Mouse (Mus musculus): Measurements from ENCODE around the gene Pvr. TPM values are rescaled to one million over a fixed set of nuclear protein-coding genes. Genes with fewer than 3 reads are reported as not detected.

The Pvr gene
- polyA plus RNA-seq, 1 experiment from 2014 or later, result 19.0 TPM

- Histone ChIP-seq H3K27ac (ENCODE audit: low read length) (no peak overlapping the region), H3K36me3 (ENCODE audit: control insufficient read depth, insufficient read depth) (no peaks in the 10 kb centered on the region), H3K4me2 (ENCODE audit: low read depth, low read length) (no peak overlapping the region), H3K9me3 (replicated peaks; ENCODE audit: control insufficient read depth, low read length) (no peaks in the 10 kb centered on the region), H3K27me3 (ENCODE audit: control insufficient read depth, insufficient read depth, low read length) (no peaks in the 10 kb centered on the region), H3K9ac (ENCODE audit: low read length) (no peak overlapping the region), H3K4me3 (ENCODE audit: low read length) (no peak overlapping the region), H3K4me1 (ENCODE audit: control insufficient read depth, insufficient read depth, low read length) (0 out of 2 replicates have a peak, but pooled peaks cover 4% of the 10 kb centered on the region)
- WGBS, result 81% methylated on average over 10 of the region's 10 CpGs
- ATAC-seq (replicated peaks; ENCODE audit: extremely low read depth, insufficient read depth, low FRiP score), result no peak
Measured at GRCm38 (mm10) chr7:19952320-19952986, 31.5 kb upstream of the Pvr start.

GRCm38 (mm10) chr7:19950589-19950988 is 29.6 kb upstream of the Pvr start, which contains the start of gene Igsf23:
TSS of gene Igsf23 (minus strand) at chr7:19950756.
- 38% methylated on average over 9 of the region's 9 CpGs for WGBS
- H3K4me3 ChIP-seq (ENCODE audit: low read length), result no peak within 1 kb of the TSS
- ATAC-seq (replicated peaks; ENCODE audit: extremely low read depth, insufficient read depth, low FRiP score), result peak; percentile 56; the same call in 1 of the 2 replicates
- no peaks in the 10 kb centered on the region for H3K9me3 ChIP-seq (replicated peaks; ENCODE audit: control insufficient read depth, low read length)
- H3K9ac ChIP-seq (ENCODE audit: low read length), result no peak within 1 kb of the TSS
- H3K4me2 ChIP-seq (ENCODE audit: low read depth, low read length), result no peak within 1 kb of the TSS
- H3K36me3 ChIP-seq (ENCODE audit: control insufficient read depth, insufficient read depth), result no peaks in the 10 kb centered on the region
- H3K27ac ChIP-seq (ENCODE audit: low read length), result no peak within 1 kb of the TSS
- H3K4me1 ChIP-seq (ENCODE audit: control insufficient read depth, insufficient read depth, low read length), result 0 out of 2 replicates have a peak, but pooled peaks cover 4% of the 10 kb centered on the region
- H3K27me3 ChIP-seq (ENCODE audit: control insufficient read depth, insufficient read depth, low read length), result no peaks in the 10 kb centered on the region

GRCm38 (mm10) chr7:19949996-19950395 is 29.0 kb upstream of the Pvr start:
- H3K4me2 ChIP-seq (ENCODE audit: low read depth, low read length), result no peak overlapping the region
- no peak overlapping the region for H3K4me3 ChIP-seq (ENCODE audit: low read length)
- 49% methylated on average over 10 of the region's 10 CpGs for WGBS
- 0 out of 2 replicates have a peak, but pooled peaks cover 4% of the 10 kb centered on the region for H3K4me1 ChIP-seq (ENCODE audit: control insufficient read depth, insufficient read depth, low read length)
- H3K36me3 ChIP-seq (ENCODE audit: control insufficient read depth, insufficient read depth), result no peaks in the 10 kb centered on the region
- H3K9ac ChIP-seq (ENCODE audit: low read length), result no peak overlapping the region
- H3K9me3 ChIP-seq (replicated peaks; ENCODE audit: control insufficient read depth, low read length), result no peaks in the 10 kb centered on the region
- H3K27me3 ChIP-seq (ENCODE audit: control insufficient read depth, insufficient read depth, low read length), result no peaks in the 10 kb centered on the region
- ATAC-seq (replicated peaks; ENCODE audit: extremely low read depth, insufficient read depth, low FRiP score), result 0 out of 2 replicates have a peak, but pooled peaks have one; percentile 58
- no peak overlapping the region for H3K27ac ChIP-seq (ENCODE audit: low read length)

- WGBS, result 61% methylated on average over 12 of the region's 12 CpGs
- H3K4me1 ChIP-seq (ENCODE audit: control insufficient read depth, insufficient read depth, low read length), result 0 out of 2 replicates have a peak, but pooled peaks cover 4% of the 10 kb centered on the region
Measured at GRCm38 (mm10) chr7:19948956-19949355, 28.0 kb upstream of the Pvr start.

GRCm38 (mm10) chr7:19945821-19946515 is 25.0 kb upstream of the Pvr start:
- Histone ChIP-seq H3K4me2 (ENCODE audit: low read depth, low read length) (no peak overlapping the region), H3K36me3 (ENCODE audit: control insufficient read depth, insufficient read depth) (no peaks in the 10 kb centered on the region), H3K4me1 (ENCODE audit: control insufficient read depth, insufficient read depth, low read length) (peaks cover 5% of the 10 kb centered on the region; the same call in 1 of the 2 replicates), H3K27me3 (ENCODE audit: control insufficient read depth, insufficient read depth, low read length) (no peaks in the 10 kb centered on the region), H3K4me3 (ENCODE audit: low read length) (no peak overlapping the region), H3K9me3 (replicated peaks; ENCODE audit: control insufficient read depth, low read length) (no peaks in the 10 kb centered on the region), H3K9ac (ENCODE audit: low read length) (no peak overlapping the region), H3K27ac (ENCODE audit: low read length) (peak overlapping the region; percentile 11; the same call in 1 of the 2 replicates)
- 0 out of 2 replicates have a peak, but pooled peaks have one; percentile 13 for ATAC-seq (replicated peaks; ENCODE audit: extremely low read depth, insufficient read depth, low FRiP score)
- WGBS, result 69% methylated on average over 13 of the region's 13 CpGs

More at GRCm38 (mm10) chr7:19948956-19949355, 28.0 kb upstream of the Pvr start:
- H3K4me2 ChIP-seq (ENCODE audit: low read depth, low read length), result no peak overlapping the region
- H3K27me3 ChIP-seq (ENCODE audit: control insufficient read depth, insufficient read depth, low read length), result no peaks in the 10 kb centered on the region
- no peak for ATAC-seq (replicated peaks; ENCODE audit: extremely low read depth, insufficient read depth, low FRiP score)
- H3K4me3 ChIP-seq (ENCODE audit: low read length), result no peak overlapping the region
- H3K9ac ChIP-seq (ENCODE audit: low read length), result no peak overlapping the region
- H3K27ac ChIP-seq (ENCODE audit: low read length), result no peak overlapping the region
- H3K36me3 ChIP-seq (ENCODE audit: control insufficient read depth, insufficient read depth), result no peaks in the 10 kb centered on the region
- H3K9me3 ChIP-seq (replicated peaks; ENCODE audit: control insufficient read depth, low read length), result no peaks in the 10 kb centered on the region

GRCm38 (mm10) chr7:19945201-19945600 is 24.2 kb upstream of the Pvr start:
- H3K27me3 ChIP-seq (ENCODE audit: control insufficient read depth, insufficient read depth, low read length), result no peaks in the 10 kb centered on the region
- no peak overlapping the region for H3K9ac ChIP-seq (ENCODE audit: low read length)
- ATAC-seq (replicated peaks; ENCODE audit: extremely low read depth, insufficient read depth, low FRiP score), result no peak
- H3K9me3 ChIP-seq (replicated peaks; ENCODE audit: control insufficient read depth, low read length), result no peaks in the 10 kb centered on the region
- 90% methylated on average over 5 of the region's 5 CpGs for WGBS
- H3K4me2 ChIP-seq (ENCODE audit: low read depth, low read length), result no peak overlapping the region
- H3K4me3 ChIP-seq (ENCODE audit: low read length), result no peak overlapping the region
- H3K4me1 ChIP-seq (ENCODE audit: control insufficient read depth, insufficient read depth, low read length), result peaks cover 9% of the 10 kb centered on the region
- H3K36me3 ChIP-seq (ENCODE audit: control insufficient read depth, insufficient read depth), result no peaks in the 10 kb centered on the region
- H3K27ac ChIP-seq (ENCODE audit: low read length), result no peak overlapping the region

GRCm38 (mm10) chr7:19944709-19945108 is 23.7 kb upstream of the Pvr start:
- Histone ChIP-seq H3K4me2 (ENCODE audit: low read depth, low read length) (no peak overlapping the region), H3K4me1 (ENCODE audit: control insufficient read depth, insufficient read depth, low read length) (peaks cover 12% of the 10 kb centered on the region), H3K9ac (ENCODE audit: low read length) (no peak overlapping the region), H3K9me3 (replicated peaks; ENCODE audit: control insufficient read depth, low read length) (no peaks in the 10 kb centered on the region), H3K27ac (ENCODE audit: low read length) (no peak overlapping the region), H3K36me3 (ENCODE audit: control insufficient read depth, insufficient read depth) (no peaks in the 10 kb centered on the region), H3K27me3 (ENCODE audit: control insufficient read depth, insufficient read depth, low read length) (no peaks in the 10 kb centered on the region), H3K4me3 (ENCODE audit: low read length) (no peak overlapping the region)
- WGBS, result 83% methylated on average over 8 of the region's 8 CpGs
- no peak for ATAC-seq (replicated peaks; ENCODE audit: extremely low read depth, insufficient read depth, low FRiP score)

GRCm38 (mm10) chr7:19940256-19940655 is 19.3 kb upstream of the Pvr start:
- Histone ChIP-seq H3K4me1 (ENCODE audit: control insufficient read depth, insufficient read depth, low read length) (peaks cover 26% of the 10 kb centered on the region), H3K36me3 (ENCODE audit: control insufficient read depth, insufficient read depth) (no peaks in the 10 kb centered on the region), H3K4me2 (ENCODE audit: low read depth, low read length) (peak overlapping the region; percentile 39; the same call in 1 of the 2 replicates), H3K9me3 (replicated peaks; ENCODE audit: control insufficient read depth, low read length) (no peaks in the 10 kb centered on the region), H3K27ac (ENCODE audit: low read length) (peak overlapping the region; percentile 83), H3K27me3 (ENCODE audit: control insufficient read depth, insufficient read depth, low read length) (0 out of 2 replicates have a peak, but pooled peaks cover 2% of the 10 kb centered on the region), H3K4me3 (ENCODE audit: low read length) (no peak overlapping the region), H3K9ac (ENCODE audit: low read length) (peak overlapping the region; percentile 45; the same call in 1 of the 2 replicates)
- WGBS, result 5% methylated on average over 5 of the region's 6 CpGs
- ATAC-seq (replicated peaks; ENCODE audit: extremely low read depth, insufficient read depth, low FRiP score), result peak; percentile 50

Data from heart, embryonic 16.5 days (tissue).